Mouse (Mus musculus): Measurements from ENCODE around the gene Rbfox3. TPM values are rescaled to one million over a fixed set of nuclear protein-coding genes. Genes with fewer than 3 reads are reported as not detected.

The Rbfox3 gene
- polyA plus RNA-seq, 1 experiment from 2014 or later: 31.7 TPM

GRCm38 (mm10) chr11:118669820-118670219, 241.6 kb downstream of the Rbfox3 start:
- peaks cover 35% of the 10 kb centered on the region for H3K4me1 ChIP-seq (ENCODE audit: control insufficient read depth, insufficient read depth, low read length)
- no peaks in the 10 kb centered on the region for H3K9me3 ChIP-seq (ENCODE audit: control insufficient read depth, low read length)
- peak; percentile 35 for DNase-seq
- H3K27ac ChIP-seq (replicated peaks; ENCODE audit: low read depth, low read length): no peak overlapping the region
- no peak for ATAC-seq (ENCODE audit: low FRiP score, low TSS enrichment)
- H3K4me2 ChIP-seq (ENCODE audit: low read length): no peak overlapping the region
- 67% methylated on average over 5 of the region's 5 CpGs for WGBS
- H3K27me3 ChIP-seq (ENCODE audit: control insufficient read depth, insufficient read depth, low read length): no peaks in the 10 kb centered on the region
- H3K4me3 ChIP-seq (replicated peaks; ENCODE audit: low read depth, low read length): no peak overlapping the region
- no peak overlapping the region for H3K9ac ChIP-seq (replicated peaks; ENCODE audit: low read length)
- H3K36me3 ChIP-seq (ENCODE audit: control insufficient read depth, insufficient read depth, low read length): no peaks in the 10 kb centered on the region

GRCm38 (mm10) chr11:118668351-118668750, 243.0 kb downstream of the Rbfox3 start:
- peaks cover 40% of the 10 kb centered on the region for H3K4me1 ChIP-seq (ENCODE audit: control insufficient read depth, insufficient read depth, low read length)
- H3K36me3 ChIP-seq (ENCODE audit: control insufficient read depth, insufficient read depth, low read length): no peaks in the 10 kb centered on the region
- WGBS: 82% methylated on average over 8 of the region's 8 CpGs
- no peak overlapping the region for H3K9ac ChIP-seq (replicated peaks; ENCODE audit: low read length)
- ATAC-seq (ENCODE audit: low FRiP score, low TSS enrichment) (no peak), DNase-seq (no peak)
- no peaks in the 10 kb centered on the region for H3K9me3 ChIP-seq (ENCODE audit: control insufficient read depth, low read length)
- H3K27ac ChIP-seq (replicated peaks; ENCODE audit: low read depth, low read length): no peak overlapping the region
- no peak overlapping the region for H3K4me3 ChIP-seq (replicated peaks; ENCODE audit: low read depth, low read length)
- no peaks in the 10 kb centered on the region for H3K27me3 ChIP-seq (ENCODE audit: control insufficient read depth, insufficient read depth, low read length)
- no peak overlapping the region for H3K4me2 ChIP-seq (ENCODE audit: low read length)

- WGBS: 63% methylated on average over 1 of the region's 1 CpGs
- no peaks in the 10 kb centered on the region for H3K27me3 ChIP-seq (ENCODE audit: control insufficient read depth, insufficient read depth, low read length)
- no peak overlapping the region for H3K9ac ChIP-seq (replicated peaks; ENCODE audit: low read length)
- no peaks in the 10 kb centered on the region for H3K9me3 ChIP-seq (ENCODE audit: control insufficient read depth, low read length)
- DNase-seq: no peak
- no peaks in the 10 kb centered on the region for H3K36me3 ChIP-seq (ENCODE audit: control insufficient read depth, insufficient read depth, low read length)
- no peak overlapping the region for H3K27ac ChIP-seq (replicated peaks; ENCODE audit: low read depth, low read length)
- H3K4me1 ChIP-seq (ENCODE audit: control insufficient read depth, insufficient read depth, low read length): peaks cover 42% of the 10 kb centered on the region
- ATAC-seq (ENCODE audit: low FRiP score, low TSS enrichment): no peak
- no peak overlapping the region for H3K4me3 ChIP-seq (replicated peaks; ENCODE audit: low read depth, low read length)
- no peak overlapping the region for H3K4me2 ChIP-seq (ENCODE audit: low read length)
These were observed 243.5 kb downstream of the Rbfox3 start for GRCm38 (mm10) chr11:118667946-118668345.

GRCm38 (mm10) chr11:118666172-118666571, 245.2 kb downstream of the Rbfox3 start:
- 65% methylated on average over 3 of the region's 3 CpGs for WGBS
- Histone ChIP-seq H3K27me3 (ENCODE audit: control insufficient read depth, insufficient read depth, low read length) (no peaks in the 10 kb centered on the region), H3K4me3 (replicated peaks; ENCODE audit: low read depth, low read length) (no peak overlapping the region), H3K36me3 (ENCODE audit: control insufficient read depth, insufficient read depth, low read length) (no peaks in the 10 kb centered on the region), H3K9ac (replicated peaks; ENCODE audit: low read length) (no peak overlapping the region), H3K4me2 (ENCODE audit: low read length) (no peak overlapping the region), H3K27ac (replicated peaks; ENCODE audit: low read depth, low read length) (peak overlapping the region; percentile 58), H3K4me1 (ENCODE audit: control insufficient read depth, insufficient read depth, low read length) (peaks cover 44% of the 10 kb centered on the region), H3K9me3 (ENCODE audit: control insufficient read depth, low read length) (no peaks in the 10 kb centered on the region)
- ATAC-seq (ENCODE audit: low FRiP score, low TSS enrichment) (no peak), DNase-seq (no peak)

- DNase-seq (peak; percentile 23), ATAC-seq (ENCODE audit: low FRiP score, low TSS enrichment) (no peak)
- H3K36me3 ChIP-seq (ENCODE audit: control insufficient read depth, insufficient read depth, low read length): no peaks in the 10 kb centered on the region
- 0 out of 2 replicates have a peak overlapping the region, but pooled peaks have one; percentile 32 for H3K27ac ChIP-seq (replicated peaks; ENCODE audit: low read depth, low read length)
- H3K4me1 ChIP-seq (ENCODE audit: control insufficient read depth, insufficient read depth, low read length): peaks cover 29% of the 10 kb centered on the region
- H3K9ac ChIP-seq (replicated peaks; ENCODE audit: low read length): no peak overlapping the region
- H3K27me3 ChIP-seq (ENCODE audit: control insufficient read depth, insufficient read depth, low read length): no peaks in the 10 kb centered on the region
- H3K9me3 ChIP-seq (ENCODE audit: control insufficient read depth, low read length): no peaks in the 10 kb centered on the region
- no peak overlapping the region for H3K4me2 ChIP-seq (ENCODE audit: low read length)
- no peak overlapping the region for H3K4me3 ChIP-seq (replicated peaks; ENCODE audit: low read depth, low read length)
- 76% methylated on average over 8 of the region's 8 CpGs for WGBS
These were observed 248.1 kb downstream of the Rbfox3 start for GRCm38 (mm10) chr11:118663305-118663704.

- H3K4me2 ChIP-seq (ENCODE audit: low read length): no peak overlapping the region
- H3K9ac ChIP-seq (replicated peaks; ENCODE audit: low read length): no peak overlapping the region
- no peak overlapping the region for H3K27ac ChIP-seq (replicated peaks; ENCODE audit: low read depth, low read length)
- ATAC-seq (ENCODE audit: low FRiP score, low TSS enrichment) (no peak), DNase-seq (peak; percentile 68)
- H3K4me3 ChIP-seq (replicated peaks; ENCODE audit: low read depth, low read length): no peak overlapping the region
- no peaks in the 10 kb centered on the region for H3K36me3 ChIP-seq (ENCODE audit: control insufficient read depth, insufficient read depth, low read length)
- H3K9me3 ChIP-seq (ENCODE audit: control insufficient read depth, low read length): no peaks in the 10 kb centered on the region
- H3K27me3 ChIP-seq (ENCODE audit: control insufficient read depth, insufficient read depth, low read length): no peaks in the 10 kb centered on the region
- 20% methylated on average over 10 of the region's 10 CpGs for WGBS
- peaks cover 24% of the 10 kb centered on the region for H3K4me1 ChIP-seq (ENCODE audit: control insufficient read depth, insufficient read depth, low read length)
These were observed 252.1 kb downstream of the Rbfox3 start for GRCm38 (mm10) chr11:118659305-118659704.

- 71% methylated on average over 4 of the region's 4 CpGs for WGBS
- H3K4me1 ChIP-seq (ENCODE audit: control insufficient read depth, insufficient read depth, low read length): peaks cover 17% of the 10 kb centered on the region; the same call in 1 of the 2 replicates
- no peak overlapping the region for H3K27ac ChIP-seq (replicated peaks; ENCODE audit: low read depth, low read length)
- H3K27me3 ChIP-seq (ENCODE audit: control insufficient read depth, insufficient read depth, low read length): no peaks in the 10 kb centered on the region
- no peak overlapping the region for H3K4me2 ChIP-seq (ENCODE audit: low read length)
- no peak overlapping the region for H3K4me3 ChIP-seq (replicated peaks; ENCODE audit: low read depth, low read length)
- H3K9me3 ChIP-seq (ENCODE audit: control insufficient read depth, low read length): no peaks in the 10 kb centered on the region
- ATAC-seq (ENCODE audit: low FRiP score, low TSS enrichment): no peak
- no peaks in the 10 kb centered on the region for H3K36me3 ChIP-seq (ENCODE audit: control insufficient read depth, insufficient read depth, low read length)
- H3K9ac ChIP-seq (replicated peaks; ENCODE audit: low read length): no peak overlapping the region
- no peak for DNase-seq
These were observed 255.6 kb downstream of the Rbfox3 start for GRCm38 (mm10) chr11:118655833-118656232.

- ATAC-seq (ENCODE audit: low FRiP score, low TSS enrichment): no peak
- WGBS: 85% methylated on average over 14 of the region's 14 CpGs
- no peaks in the 10 kb centered on the region for H3K27me3 ChIP-seq (ENCODE audit: control insufficient read depth, insufficient read depth, low read length)
- H3K9ac ChIP-seq (replicated peaks; ENCODE audit: low read length): no peak overlapping the region
- H3K27ac ChIP-seq (replicated peaks; ENCODE audit: low read depth, low read length): no peak overlapping the region
- H3K4me3 ChIP-seq (replicated peaks; ENCODE audit: low read depth, low read length): no peak overlapping the region
- no peaks in the 10 kb centered on the region for H3K36me3 ChIP-seq (ENCODE audit: control insufficient read depth, insufficient read depth, low read length)
- H3K9me3 ChIP-seq (ENCODE audit: control insufficient read depth, low read length): no peaks in the 10 kb centered on the region
- DNase-seq: no peak
- peaks cover 17% of the 10 kb centered on the region; the same call in 1 of the 2 replicates for H3K4me1 ChIP-seq (ENCODE audit: control insufficient read depth, insufficient read depth, low read length)
- H3K4me2 ChIP-seq (ENCODE audit: low read length): no peak overlapping the region
These were observed 257.7 kb downstream of the Rbfox3 start for GRCm38 (mm10) chr11:118653521-118654318.
